Mouse (Mus musculus): ENCODE data around the gene Nhlrc3. TPM values are rescaled to one million over a fixed set of nuclear protein-coding genes. Genes with fewer than 3 reads are reported as not detected.

Gene Nhlrc3
- total RNA-seq, 2 experiments from 2014 or later: 4.5 to 4.8 TPM

Other genes with a start within 250 kb of the Nhlrc3 start
- gene Proser1, start 334 bp upstream of the Nhlrc3 start, total RNA-seq (2021): 1 to 10 TPM; 5.8 to 7.4 TPM
- not detected for gene Stoml3, start 25.3 kb upstream of the Nhlrc3 start, total RNA-seq (2021)
- gene Frem2, start 194.0 kb upstream of the Nhlrc3 start, total RNA-seq (2021): 1 to 10 TPM; 1.5 to 1.6 TPM

Data from heart, adult 18-20 months (tissue).